Mouse (Mus musculus) hindbrain, postnatal 0 days (tissue): ENCODE measurements around the gene Mblac1. TPM values are rescaled to one million over a fixed set of nuclear protein-coding genes. Genes with fewer than 3 reads are reported as not detected.

Experiments
- ATAC-seq: fragments of 200-750 bp; cut with Nextera tagmentation; 2 replicates; pipeline ENCODE4 v1.8.0; 2017; ENCODE audit warnings: mild to moderate bottlenecking, moderate TSS enrichment, moderate library complexity
- DNase-seq: peaks from one replicate; pipeline ENCODE4 v3.0.0-alpha.2; 2015; ENCODE audit warnings: low spot score
- H3K27ac ChIP-seq: fragments of 300-500 bp; sonication (generic); 2 replicates; pipeline ENCODE4 v1.5.1; 2014; ENCODE audit warnings: mild to moderate bottlenecking
- H3K27me3 ChIP-seq: fragments of 300-500 bp; sonication (generic); 2 replicates; pipeline ENCODE4 v1.6.1; 2014; ENCODE audit warnings: low read length, mixed read lengths; ENCODE audit not compliant: insufficient read depth
- H3K36me3 ChIP-seq: fragments of 300-500 bp; sonication (generic); 2 replicates; pipeline ENCODE4 v1.6.1; 2014; ENCODE audit warnings: low read length, mixed read lengths; ENCODE audit not compliant: insufficient read depth
- H3K4me1 ChIP-seq: fragments of 300-500 bp; sonication (generic); 2 replicates; pipeline ENCODE4 v1.6.1; 2014; ENCODE audit warnings: antibody characterized with exemption, low read length, mixed read lengths; ENCODE audit not compliant: insufficient read depth
- H3K4me2 ChIP-seq: fragments of 300-500 bp; sonication (generic); 2 replicates; pipeline ENCODE4 v1.6.1; 2014; ENCODE audit warnings: low read depth, mild to moderate bottlenecking, low read length, moderate library complexity, mixed read lengths
- H3K4me3 ChIP-seq: fragments of 300-500 bp; sonication (generic); 2 replicates; pipeline ENCODE4 v1.5.1; 2014; ENCODE audit warnings: low read length
- H3K9ac ChIP-seq: fragments of 300-500 bp; sonication (generic); replicated peaks from 2 replicates; pipeline ENCODE4 v1.6.1; 2014; ENCODE audit warnings: mild to moderate bottlenecking, low read length, moderate library complexity, mixed read lengths
- H3K9me3 ChIP-seq: fragments of 300-500 bp; sonication (generic); 2 replicates; pipeline ENCODE4 v1.6.1; 2016; ENCODE audit warnings: low read length, mixed read lengths
- CTCF ChIP-seq: IDR thresholded peaks from 2 replicates; pipeline ENCODE4 v1.5.1; 2016; ENCODE audit warnings: antibody characterized with exemption, control low read depth, low read depth
- WGBS: fragments of 180-500 bp; shearing (Covaris S2); extraction: QIAGEN DNeasy Blood & Tissue Kit; methylation state at CpG from one replicate; pipeline ENCODE4 v1.1.7; 2014; 5-methylcytosine and 5-hydroxymethylcytosine counted together
- microRNA counts: library from miRNA; unstranded; fragments of <30 nt; microRNA quantifications from one replicate; lab custom pipeline; 2015
- microRNA-seq, 2 experiments: library from miRNA; unstranded; fragments of <30 nt; microRNA quantifications; one replicate each; pipeline ENCODE4; 2016
- polyA plus RNA-seq: library from polyadenylated mRNA; unstranded; fragments of >200 nt; fragmentation: Nextera tagmentation; extraction: Ambion mirVana; gene quantifications from 2 replicates; pipeline ENCODE4 v1.2.1, GENCODE M21; 2015
- total RNA-seq: library from RNA; depleted of rRNA; stranded (reverse); fragments of >200 nt; gene quantifications from 2 replicates; pipeline ENCODE4 v1.2.3, GENCODE M21; 2014; rRNA removed

The Mblac1 gene
- total and polyA plus RNA-seq, 2 experiments from 2014 or later = 10.6 to 16.5 TPM

DNA sequence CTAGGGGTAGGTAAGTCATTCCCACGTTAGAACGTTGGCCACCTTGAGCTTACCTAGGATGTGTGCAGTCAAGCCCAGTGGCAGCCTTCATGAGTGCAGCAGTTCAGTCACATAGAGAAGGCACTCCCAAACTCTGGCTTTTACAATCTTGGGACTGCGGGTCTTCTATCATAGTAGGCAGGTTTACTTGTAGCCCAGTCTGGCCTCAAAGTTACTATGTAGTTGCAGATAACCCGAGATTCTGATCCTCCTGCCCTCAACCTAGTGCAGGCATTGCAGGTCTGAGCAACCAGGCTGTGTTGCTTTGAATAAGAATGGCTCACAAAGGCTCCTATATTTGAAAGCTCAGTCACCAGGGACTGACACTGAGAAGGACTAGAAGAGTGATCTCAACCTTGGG, 32.4 kb downstream of the Mblac1 start:
- WGBS = 74% methylated on average over 4 of the region's 4 CpGs
- Histone ChIP-seq H3K9ac (no peak overlapping the region), H3K4me2 (no peak overlapping the region), H3K4me3 (no peak overlapping the region), H3K9me3 (no peaks in the 10 kb centered on the region), H3K4me1 (no peaks in the 10 kb centered on the region), H3K27me3 (no peaks in the 10 kb centered on the region), H3K27ac (no peak overlapping the region), H3K36me3 (no peaks in the 10 kb centered on the region)
- DNase-seq (no peak), ATAC-seq (no peak)
- TF ChIP-seq CTCF = no peak

DNA sequence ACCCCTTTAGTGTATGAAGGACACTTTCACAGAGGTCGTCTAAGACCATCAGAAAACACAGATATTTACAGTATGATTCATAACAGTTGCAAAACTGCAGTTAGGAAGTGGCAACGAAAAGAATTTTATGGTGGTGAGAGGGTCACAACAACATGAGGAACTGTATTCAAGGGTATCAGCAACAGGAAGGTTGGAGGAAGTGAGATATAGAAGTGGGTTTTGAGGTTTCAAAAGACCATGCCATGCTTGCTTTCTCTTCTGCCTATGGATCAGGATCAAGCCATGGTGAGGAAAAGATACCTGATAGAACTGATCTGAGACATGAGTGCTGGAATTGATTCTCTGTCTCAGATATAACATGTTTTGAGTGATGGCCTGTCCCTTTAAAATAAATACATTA, 33.3 kb downstream of the Mblac1 start:
- no peak for ATAC-seq
- Histone ChIP-seq H3K27me3 (no peaks in the 10 kb centered on the region), H3K4me3 (no peak overlapping the region), H3K9ac (no peak overlapping the region), H3K9me3 (no peaks in the 10 kb centered on the region), H3K27ac (no peak overlapping the region), H3K4me1 (no peaks in the 10 kb centered on the region), H3K4me2 (no peak overlapping the region), H3K36me3 (no peaks in the 10 kb centered on the region)
- DNase-seq = no peak
- no peak for TF ChIP-seq CTCF
- WGBS = 74% methylated on average over 2 of the region's 2 CpGs

DNA sequence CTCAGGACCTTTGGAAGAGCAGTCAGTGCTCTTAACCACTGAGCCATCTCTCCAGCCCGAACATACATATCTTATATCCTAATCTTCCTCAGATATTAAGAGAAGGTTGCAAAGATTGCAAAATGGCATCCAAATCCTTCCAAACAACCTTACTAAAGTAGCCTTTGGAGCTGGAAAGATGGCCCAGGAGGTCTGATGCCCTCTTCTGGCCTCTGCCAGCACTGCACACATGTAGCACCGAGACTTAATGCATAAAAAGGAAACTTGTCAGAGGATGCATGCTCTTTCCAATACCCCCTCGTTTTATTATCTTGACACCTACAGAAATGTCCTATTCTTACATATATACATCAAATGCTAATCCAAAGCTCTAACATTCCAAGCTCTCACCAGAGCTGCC, 33.9 kb downstream of the Mblac1 start:
- Histone ChIP-seq H3K27me3 (no peaks in the 10 kb centered on the region), H3K9me3 (no peaks in the 10 kb centered on the region), H3K4me3 (no peak overlapping the region), H3K9ac (no peak overlapping the region), H3K4me2 (no peak overlapping the region), H3K4me1 (no peaks in the 10 kb centered on the region), H3K27ac (no peak overlapping the region), H3K36me3 (no peaks in the 10 kb centered on the region)
- DNase-seq (peak; percentile 9), ATAC-seq (no peak)
- TF ChIP-seq CTCF = peak; percentile 56
- 67% methylated on average over 3 of the region's 3 CpGs for WGBS

DNA sequence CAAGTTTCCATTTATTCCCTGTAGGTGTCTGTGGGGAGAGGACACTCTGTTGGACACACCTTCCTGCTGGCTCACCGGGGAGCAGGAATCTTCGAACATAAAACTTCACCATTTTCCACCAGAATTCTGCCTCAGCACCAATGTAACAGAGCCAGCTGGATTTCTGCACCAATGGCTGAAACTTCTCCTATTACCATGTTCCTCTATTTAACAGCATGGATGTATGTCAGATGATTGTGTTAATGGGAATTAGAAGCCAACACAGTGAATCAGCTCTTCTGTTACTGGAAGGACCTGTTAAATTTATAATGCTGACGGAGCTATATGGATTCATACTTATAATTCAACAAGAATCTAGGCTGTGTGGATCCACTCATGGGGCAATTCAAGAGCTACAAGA, 35.4 kb downstream of the Mblac1 start:
- H3K27me3 ChIP-seq = no peaks in the 10 kb centered on the region
- TF ChIP-seq CTCF = no peak
- ATAC-seq (no peak), DNase-seq (no peak)
- no peaks in the 10 kb centered on the region for H3K9me3 ChIP-seq
- no peaks in the 10 kb centered on the region for H3K4me1 ChIP-seq
- H3K4me2 ChIP-seq = no peak overlapping the region
- H3K4me3 ChIP-seq = no peak overlapping the region
- no peaks in the 10 kb centered on the region for H3K36me3 ChIP-seq
- no peak overlapping the region for H3K9ac ChIP-seq
- WGBS = 95% methylated on average over 3 of the region's 3 CpGs
- no peak overlapping the region for H3K27ac ChIP-seq

DNA sequence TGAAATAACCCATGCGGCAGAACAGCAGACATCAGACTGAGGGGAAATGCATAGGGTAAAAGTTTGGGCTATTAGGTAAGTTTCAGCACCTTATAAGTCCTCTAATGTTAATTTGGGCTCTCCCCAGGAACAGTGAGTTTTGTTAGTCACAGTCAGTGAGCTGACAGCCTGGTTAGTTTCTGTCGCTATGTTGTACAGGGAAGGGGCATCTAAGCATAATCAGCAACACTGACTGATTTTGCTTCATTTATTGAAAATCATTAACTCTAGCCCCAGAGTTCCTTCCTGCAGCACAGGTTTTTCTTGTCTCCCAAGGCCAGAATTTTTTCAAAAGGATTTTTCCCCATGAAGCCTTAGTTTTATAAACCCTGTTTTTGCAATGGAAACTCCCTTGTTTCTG, 39.7 kb downstream of the Mblac1 start:
- Histone ChIP-seq H3K36me3 (no peaks in the 10 kb centered on the region), H3K27ac (no peak overlapping the region), H3K4me3 (no peak overlapping the region), H3K9ac (no peak overlapping the region), H3K4me2 (no peak overlapping the region), H3K9me3 (no peaks in the 10 kb centered on the region), H3K27me3 (no peaks in the 10 kb centered on the region), H3K4me1 (no peaks in the 10 kb centered on the region)
- ATAC-seq = no peak
- no peak for TF ChIP-seq CTCF
- no peak for DNase-seq
- 87% methylated on average over 2 of the region's 2 CpGs for WGBS

DNA sequence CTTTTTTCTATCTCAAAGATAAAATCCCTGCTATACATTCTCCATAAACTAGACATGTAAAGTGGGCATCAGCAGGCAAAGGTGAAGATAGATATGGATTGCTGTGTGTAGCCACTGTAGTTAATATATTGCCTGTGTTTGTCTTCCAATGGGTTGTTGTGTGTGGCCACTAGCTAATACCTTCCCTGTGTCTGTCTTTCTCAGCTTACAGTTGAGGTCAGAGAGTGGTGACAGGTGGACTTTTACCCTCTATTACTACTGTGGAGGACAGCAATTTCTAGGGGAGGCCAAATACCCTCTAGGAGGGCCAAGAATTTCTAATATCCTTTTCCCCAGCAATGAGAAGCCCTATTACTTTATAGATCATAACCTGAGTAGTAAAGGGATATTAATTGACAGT, 40.1 kb downstream of the Mblac1 start:
- no peak for ATAC-seq
- no peak overlapping the region for H3K4me3 ChIP-seq
- no peak overlapping the region for H3K27ac ChIP-seq
- no peaks in the 10 kb centered on the region for H3K4me1 ChIP-seq
- no peak overlapping the region for H3K4me2 ChIP-seq
- DNase-seq = no peak
- H3K27me3 ChIP-seq = no peaks in the 10 kb centered on the region
- no peak for TF ChIP-seq CTCF
- no peaks in the 10 kb centered on the region for H3K9me3 ChIP-seq
- no peaks in the 10 kb centered on the region for H3K36me3 ChIP-seq
- no peak overlapping the region for H3K9ac ChIP-seq

DNA sequence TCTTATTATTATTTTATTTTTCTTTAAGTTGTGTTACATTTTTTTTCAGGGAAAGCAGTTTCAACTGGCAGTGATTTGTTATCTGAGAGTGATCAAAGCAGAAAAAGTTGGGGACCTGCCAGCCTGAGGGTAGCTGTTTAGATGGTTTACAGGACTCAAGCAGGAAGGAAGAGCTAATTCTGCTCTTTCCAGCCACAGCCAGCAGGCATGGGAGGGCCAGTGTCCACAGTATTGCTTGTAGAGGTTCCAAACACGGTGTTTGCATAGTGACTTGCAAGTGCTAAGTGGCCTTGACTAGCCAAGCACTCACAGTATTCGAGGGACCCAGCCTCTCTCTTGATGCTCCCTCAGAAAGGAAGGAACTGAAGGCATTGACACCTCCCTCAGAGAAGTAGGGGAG, 47.4 kb downstream of the Mblac1 start:
- Histone ChIP-seq H3K9me3 (no peaks in the 10 kb centered on the region), H3K4me1 (no peaks in the 10 kb centered on the region), H3K27me3 (no peaks in the 10 kb centered on the region), H3K4me2 (no peak overlapping the region), H3K9ac (no peak overlapping the region), H3K27ac (no peak overlapping the region), H3K36me3 (no peaks in the 10 kb centered on the region), H3K4me3 (no peak overlapping the region)
- no peak for ATAC-seq
- 43% methylated on average over 2 of the region's 2 CpGs for WGBS
- no peak for TF ChIP-seq CTCF
- DNase-seq = no peak

MicroRNA genes within 50 kb of the gene (microRNA counts, 519-probe panel; counts per million panel counts)
- microRNA mmu-miR-106b (lab: Ali Mortazavi, UCI) = 4,311 counts per million, percentile 76 among the panel's probes with 10 or more counts
- 5,686 counts per million, percentile 93 among the panel's probes with 10 or more counts for microRNA mmu-miR-25 (lab: Ali Mortazavi, UCI)
- 4,242 counts per million, percentile 74 among the panel's probes with 10 or more counts for microRNA mmu-miR-93 (lab: Ali Mortazavi, UCI)

Small RNA genes lying within 50 kb of the gene (microRNA-seq; reads per million reads assigned to microRNA genes)
- 5,721 to 7,277 reads per million in 2 experiments for gene Mir106b
- 496 to 517 reads per million in 2 experiments for gene Mir25
- gene Mir93 = 5,007 to 5,491 reads per million in 2 experiments

Other genes with a start within 250 kb of the Mblac1 start
- gene Gjc3, start 231.2 kb upstream of the Mblac1 start, total RNA-seq = 6.0 and 8.4 TPM in 2 replicates
- 5.8 and 6.6 TPM in 2 replicates for gene Gjc3, start 231.2 kb upstream of the Mblac1 start, polyA plus RNA-seq
- not detected in 2 replicates for gene Azgp1, start 212.8 kb upstream of the Mblac1 start, total RNA-seq
- gene Azgp1, start 212.8 kb upstream of the Mblac1 start, polyA plus RNA-seq = not detected in 2 replicates
- not detected in 2 replicates for gene Smok3a, start 173.1 kb upstream of the Mblac1 start, total RNA-seq
- gene Smok3a, start 173.1 kb upstream of the Mblac1 start, polyA plus RNA-seq = not detected in 2 replicates
- gene Smok3b, start 172.9 kb upstream of the Mblac1 start, total RNA-seq = not detected in 2 replicates
- not detected in 2 replicates for gene Smok3b, start 172.9 kb upstream of the Mblac1 start, polyA plus RNA-seq
- gene Smok3c, start 141.1 kb upstream of the Mblac1 start, total RNA-seq = not detected in 2 replicates
- not detected in 2 replicates for gene Smok3c, start 141.1 kb upstream of the Mblac1 start, polyA plus RNA-seq
- gene Zkscan1, start 109.2 kb upstream of the Mblac1 start, total RNA-seq = 36.8 and 37.8 TPM in 2 replicates
- gene Zkscan1, start 109.2 kb upstream of the Mblac1 start, polyA plus RNA-seq = 11.7 and 12.0 TPM in 2 replicates
- gene Zscan21, start 77.4 kb upstream of the Mblac1 start, total RNA-seq = 14.7 and 15.4 TPM in 2 replicates
- gene Zscan21, start 77.4 kb upstream of the Mblac1 start, polyA plus RNA-seq = 50.3 and 52.1 TPM in 2 replicates
- gene Zfp113, start 38.6 kb upstream of the Mblac1 start, total RNA-seq = 11.6 and 43.2 TPM in 2 replicates
- 7.9 and 11.3 TPM in 2 replicates for gene Zfp113, start 38.6 kb upstream of the Mblac1 start, polyA plus RNA-seq
- gene Cops6, start 33.2 kb upstream of the Mblac1 start, total RNA-seq = 42.9 and 57.8 TPM in 2 replicates
- gene Cops6, start 33.2 kb upstream of the Mblac1 start, polyA plus RNA-seq = 294 and 302 TPM in 2 replicates
- gene Ap4m1, start 22.3 kb upstream of the Mblac1 start, total RNA-seq = 30.3 and 46.9 TPM in 2 replicates
- 14.5 and 16.5 TPM in 2 replicates for gene Ap4m1, start 22.3 kb upstream of the Mblac1 start, polyA plus RNA-seq
- 41.6 and 43.0 TPM in 2 replicates for gene Mcm7, start 21.9 kb upstream of the Mblac1 start, total RNA-seq
- gene Mcm7, start 21.9 kb upstream of the Mblac1 start, polyA plus RNA-seq = 58.8 and 63.3 TPM in 2 replicates
- 67.2 and 70.2 TPM in 2 replicates for gene Taf6, start 6.9 kb upstream of the Mblac1 start, total RNA-seq
- 48.2 and 49.9 TPM in 2 replicates for gene Taf6, start 6.9 kb upstream of the Mblac1 start, polyA plus RNA-seq
- gene Cnpy4, start 6.8 kb upstream of the Mblac1 start, total RNA-seq = 11.0 and 11.1 TPM in 2 replicates
- 20.8 and 23.4 TPM in 2 replicates for gene Cnpy4, start 6.8 kb upstream of the Mblac1 start, polyA plus RNA-seq
- gene Nxpe5, start 31.6 kb downstream of the Mblac1 start, total RNA-seq = 0.37 TPM in 1 of 2 replicates, not detected in the other
- 0.06 TPM in 1 of 2 replicates, not detected in the other for gene Nxpe5, start 31.6 kb downstream of the Mblac1 start, polyA plus RNA-seq
- 65.7 and 80.3 TPM in 2 replicates for gene Lamtor4, start 61.2 kb downstream of the Mblac1 start, total RNA-seq
- 107 and 110 TPM in 2 replicates for gene Lamtor4, start 61.2 kb downstream of the Mblac1 start, polyA plus RNA-seq
- 63.1 and 89.3 TPM in 2 replicates for gene BC037034, start 69.7 kb downstream of the Mblac1 start, total RNA-seq
- 13.2 and 13.5 TPM in 2 replicates for gene BC037034, start 69.7 kb downstream of the Mblac1 start, polyA plus RNA-seq
- gene Gal3st4, start 78.5 kb downstream of the Mblac1 start, total RNA-seq = 0.97 and 1.5 TPM in 2 replicates
- gene Gal3st4, start 78.5 kb downstream of the Mblac1 start, polyA plus RNA-seq = 2.1 and 2.5 TPM in 2 replicates
- gene Gm43720, start 85.6 kb downstream of the Mblac1 start, total RNA-seq = not detected in 2 replicates
- gene Gm43720, start 85.6 kb downstream of the Mblac1 start, polyA plus RNA-seq = 0.08 and 0.13 TPM in 2 replicates
- 102 and 104 TPM in 2 replicates for gene Gpc2, start 85.7 kb downstream of the Mblac1 start, total RNA-seq
- 35.0 and 35.9 TPM in 2 replicates for gene Gpc2, start 85.7 kb downstream of the Mblac1 start, polyA plus RNA-seq
- 8.7 and 9.8 TPM in 2 replicates for gene Stag3, start 85.9 kb downstream of the Mblac1 start, total RNA-seq
- 7.3 and 7.8 TPM in 2 replicates for gene Stag3, start 85.9 kb downstream of the Mblac1 start, polyA plus RNA-seq
- not detected in 2 replicates for gene Pvrig, start 147.6 kb downstream of the Mblac1 start, total RNA-seq
- not detected in 2 replicates for gene Pvrig, start 147.6 kb downstream of the Mblac1 start, polyA plus RNA-seq
- gene Zfp157, start 247.2 kb downstream of the Mblac1 start, total RNA-seq = 29.8 and 31.7 TPM in 2 replicates
- 40.3 and 43.7 TPM in 2 replicates for gene Zfp157, start 247.2 kb downstream of the Mblac1 start, polyA plus RNA-seq